Mouse (Mus musculus) intestine, embryonic 16.5 days (tissue): Measurements from ENCODE around the gene Greb1. TPM values are rescaled to one million over a fixed set of nuclear protein-coding genes. Genes with fewer than 3 reads are reported as not detected.
"Not testable (repeated sequence)": the region's sequence is repeated elsewhere in the genome, so short reads cannot be mapped to it uniquely, and the experiment has no call there.

Experiments
- ATAC-seq: fragments of 200-750 bp; cut with Nextera tagmentation; 2 replicates; pipeline ENCODE4 v1.8.0; 2017; ENCODE audit warnings: moderate TSS enrichment, moderate library complexity
- H3K27ac ChIP-seq: fragments of 300-500 bp; sonication (generic); 2 replicates; pipeline ENCODE4 v1.5.1; 2014; ENCODE audit warnings: mild to moderate bottlenecking, low read length
- H3K27me3 ChIP-seq: fragments of 300-500 bp; sonication (generic); replicated peaks from 2 replicates; pipeline ENCODE4 v1.6.1; 2014; ENCODE audit warnings: low read length, control low read depth, mixed read lengths; ENCODE audit not compliant: control insufficient read depth, insufficient read depth
- H3K36me3 ChIP-seq: fragments of 300-500 bp; sonication (generic); 2 replicates; pipeline ENCODE4 v1.6.1; 2014; ENCODE audit warnings: low read length, control low read depth; ENCODE audit not compliant: control insufficient read depth, insufficient read depth
- H3K4me1 ChIP-seq: fragments of 300-500 bp; sonication (generic); 2 replicates; pipeline ENCODE4 v1.6.1; 2014; ENCODE audit warnings: low read length, control low read depth, mixed read lengths; ENCODE audit not compliant: control insufficient read depth, insufficient read depth
- H3K4me2 ChIP-seq: fragments of 300-500 bp; sonication (generic); 2 replicates; pipeline ENCODE4 v1.6.1; 2014; ENCODE audit warnings: low read depth, low read length, control low read depth
- H3K4me3 ChIP-seq: fragments of 300-500 bp; sonication (generic); 2 replicates; pipeline ENCODE4 v1.5.1; 2014; ENCODE audit warnings: mild to moderate bottlenecking, low read length
- H3K9ac ChIP-seq: fragments of 300-500 bp; sonication (generic); 2 replicates; pipeline ENCODE4 v1.6.1; 2014; ENCODE audit warnings: low read depth, low read length
- H3K9me3 ChIP-seq: fragments of 300-500 bp; sonication (generic); 2 replicates; pipeline ENCODE4 v1.6.1; 2016; ENCODE audit warnings: low read length, control low read depth; ENCODE audit not compliant: control insufficient read depth
- WGBS: fragments of 180-500 bp; shearing (Covaris S2); extraction: QIAGEN DNeasy Blood & Tissue Kit; methylation state at CpG from one replicate; pipeline ENCODE4 v1.1.7; 2014; 5-methylcytosine and 5-hydroxymethylcytosine counted together
- polyA plus RNA-seq: library from polyadenylated mRNA; unstranded; fragments of >200 nt; fragmentation: Nextera tagmentation; extraction: Ambion mirVana; gene quantifications from 2 replicates; pipeline ENCODE4 v1.2.1, GENCODE M21; 2015

Greb1 gene
- polyA plus RNA-seq, 1 experiment from 2014 or later, result 3.8 TPM

DNA sequence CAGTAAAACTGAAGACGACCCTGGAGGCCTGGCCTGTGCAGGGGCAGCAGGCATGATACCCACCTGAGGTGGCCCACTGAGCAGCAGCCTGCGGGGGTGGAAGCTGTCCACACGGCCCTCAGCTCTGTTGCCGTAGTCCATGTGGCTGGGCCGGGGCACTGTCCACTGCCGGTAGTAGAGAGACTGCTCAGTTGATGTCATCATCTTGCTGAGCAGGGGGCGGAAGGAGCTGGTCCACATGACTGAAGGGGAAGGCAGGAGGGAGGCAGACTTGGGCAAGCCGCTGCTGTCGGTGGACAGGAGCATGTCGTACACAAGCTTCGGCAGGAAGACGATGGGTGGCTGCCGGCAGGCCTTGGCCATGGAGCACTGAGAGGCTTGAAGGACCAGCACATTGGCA, 104.5 kb downstream of the Greb1 start:
- no peak for ATAC-seq
- 90% methylated on average over 13 of the region's 13 CpGs for WGBS

DNA sequence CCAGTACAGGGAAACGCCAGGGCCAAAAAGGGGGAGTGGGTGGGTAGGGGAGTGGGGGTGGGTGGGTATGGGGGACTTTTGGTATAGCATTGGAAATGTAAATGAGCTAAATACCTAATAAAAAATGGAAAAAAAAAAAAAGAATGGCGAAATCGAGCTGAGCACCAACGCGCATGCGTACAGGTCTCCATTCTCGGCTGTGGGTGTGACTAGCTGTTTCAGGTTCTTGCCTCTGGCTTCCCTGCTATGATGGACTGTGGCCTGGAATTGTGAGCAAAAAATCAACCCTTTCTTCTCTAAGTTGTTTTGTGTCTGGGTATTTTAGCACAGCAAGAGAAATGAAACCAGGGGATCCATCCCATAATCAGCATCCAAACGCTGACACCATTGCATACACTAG, 105.4 kb downstream of the Greb1 start:
- H3K4me3 ChIP-seq, H3K27ac ChIP-seq, H3K36me3 ChIP-seq, H3K4me1 ChIP-seq, H3K4me2 ChIP-seq, H3K9me3 ChIP-seq, ATAC-seq, H3K9ac ChIP-seq, H3K27me3 ChIP-seq: not testable (repeated sequence)
- WGBS, result 95% methylated on average over 7 of the region's 8 CpGs

More for the DNA sequence above, 104.5 kb downstream of the Greb1 start:
- Histone ChIP-seq H3K27me3 (no peaks in the 10 kb centered on the region), H3K27ac (no peak overlapping the region), H3K4me1 (no peaks in the 10 kb centered on the region), H3K4me2 (no peak overlapping the region), H3K9me3 (no peaks in the 10 kb centered on the region), H3K9ac (no peak overlapping the region), H3K36me3 (no peaks in the 10 kb centered on the region), H3K4me3 (no peak overlapping the region)

DNA sequence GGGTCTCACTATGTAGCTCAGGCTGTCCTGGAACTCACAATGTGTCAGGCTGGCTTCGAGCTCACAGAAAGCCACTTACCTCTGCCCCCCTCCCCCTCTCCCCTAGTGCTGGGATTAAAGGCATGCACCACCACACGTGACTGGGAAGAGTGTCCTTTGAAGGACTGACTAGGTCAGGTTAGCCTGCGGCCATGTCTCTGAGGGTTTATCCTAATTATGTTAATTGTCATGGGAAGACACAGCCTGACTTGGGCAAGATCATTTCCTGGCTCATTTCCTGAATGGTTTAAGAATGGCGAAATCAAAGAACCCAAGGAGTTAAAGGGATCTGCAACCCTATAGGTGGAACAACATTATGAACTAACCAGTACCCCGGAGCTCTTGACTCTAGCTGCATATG, 105.9 kb downstream of the Greb1 start:
- no peak overlapping the region for H3K4me3 ChIP-seq
- H3K4me1 ChIP-seq, result no peaks in the 10 kb centered on the region
- H3K9me3 ChIP-seq, result no peaks in the 10 kb centered on the region
- H3K27me3 ChIP-seq, result no peaks in the 10 kb centered on the region
- WGBS, result 74% methylated on average over 5 of the region's 5 CpGs
- no peaks in the 10 kb centered on the region for H3K36me3 ChIP-seq
- H3K4me2 ChIP-seq, result no peak overlapping the region
- no peak for ATAC-seq
- no peak overlapping the region for H3K9ac ChIP-seq
- no peak overlapping the region for H3K27ac ChIP-seq

DNA sequence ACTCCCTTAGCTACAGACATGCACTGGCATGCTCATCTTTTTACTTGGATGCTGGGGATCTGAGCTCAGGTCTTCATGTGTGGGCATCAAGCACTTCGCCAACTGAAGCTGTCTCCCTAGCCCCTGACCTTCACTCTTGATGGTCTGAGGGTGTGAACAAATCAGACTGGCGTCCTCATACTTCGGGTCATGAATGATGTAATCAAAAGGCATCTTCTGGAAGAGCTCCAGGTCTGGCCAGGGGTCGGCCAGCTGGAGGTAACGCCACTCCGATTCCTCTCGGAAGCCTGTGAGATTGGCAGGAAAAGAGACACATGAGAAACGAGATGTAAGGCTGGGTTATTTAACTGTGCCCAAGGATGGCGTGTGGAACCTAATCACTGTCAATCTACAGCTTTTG, 110.1 kb downstream of the Greb1 start:
- no peak for ATAC-seq
- WGBS, result 87% methylated on average over 9 of the region's 9 CpGs
- Histone ChIP-seq H3K36me3 (no peaks in the 10 kb centered on the region), H3K4me2 (no peak overlapping the region), H3K27me3 (no peaks in the 10 kb centered on the region), H3K9ac (no peak overlapping the region), H3K27ac (no peak overlapping the region), H3K4me1 (no peaks in the 10 kb centered on the region), H3K4me3 (no peak overlapping the region), H3K9me3 (no peaks in the 10 kb centered on the region)

DNA sequence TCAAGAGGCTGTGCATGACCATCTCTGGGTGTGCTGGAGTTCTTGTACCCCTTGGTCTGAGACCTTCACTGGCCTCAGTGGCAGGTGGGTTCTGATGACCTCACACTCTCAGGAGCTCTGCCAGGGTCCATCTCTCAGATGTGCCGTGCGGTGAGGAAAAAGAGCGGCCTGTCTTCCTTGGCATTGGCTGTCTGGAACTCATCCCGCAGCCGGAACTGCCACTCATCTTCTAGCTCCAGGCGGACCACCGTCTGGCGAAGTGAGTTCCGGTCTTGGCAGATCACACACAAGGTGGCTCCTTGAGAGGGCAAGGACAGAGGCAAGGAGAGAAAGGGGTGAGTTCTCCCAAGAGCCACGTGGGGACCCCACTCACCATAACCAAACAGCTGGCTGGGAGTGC, 128.4 kb downstream of the Greb1 start:
- Histone ChIP-seq H3K4me3 (no peak overlapping the region), H3K4me1 (no peaks in the 10 kb centered on the region), H3K9me3 (no peaks in the 10 kb centered on the region), H3K4me2 (no peak overlapping the region), H3K27me3 (no peaks in the 10 kb centered on the region), H3K9ac (no peak overlapping the region), H3K36me3 (0 out of 2 replicates have a peak, but pooled peaks cover 1% of the 10 kb centered on the region), H3K27ac (no peak overlapping the region)
- WGBS, result 94% methylated on average over 10 of the region's 10 CpGs
- no peak for ATAC-seq

DNA sequence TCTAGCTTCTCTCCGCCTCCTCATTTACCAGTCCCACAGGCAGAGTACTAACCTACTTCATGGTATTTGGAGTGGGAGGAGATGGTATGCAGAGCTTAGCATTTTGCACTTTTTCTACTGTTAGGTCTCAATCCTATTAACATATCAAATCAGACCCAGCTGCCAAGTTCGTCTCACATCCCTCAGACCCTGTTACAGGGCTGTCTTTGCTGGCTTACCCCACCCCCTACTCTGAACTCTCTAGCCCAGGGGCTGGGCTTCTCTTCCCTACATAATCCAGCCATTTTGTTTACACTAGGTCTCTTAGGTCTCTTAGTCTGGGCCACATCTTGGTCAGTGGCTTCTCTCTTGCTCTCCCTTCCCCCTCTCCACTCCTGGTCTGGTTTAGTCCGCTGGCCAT, 131.5 kb downstream of the Greb1 start:
- H3K4me2 ChIP-seq, result no peak overlapping the region
- no peaks in the 10 kb centered on the region for H3K27me3 ChIP-seq
- H3K4me1 ChIP-seq, result no peaks in the 10 kb centered on the region
- H3K27ac ChIP-seq, result no peak overlapping the region
- WGBS, result 82% methylated on average over 3 of the region's 3 CpGs
- H3K9ac ChIP-seq, result no peak overlapping the region
- no peaks in the 10 kb centered on the region for H3K9me3 ChIP-seq
- no peaks in the 10 kb centered on the region for H3K36me3 ChIP-seq
- H3K4me3 ChIP-seq, result no peak overlapping the region
- ATAC-seq, result no peak

DNA sequence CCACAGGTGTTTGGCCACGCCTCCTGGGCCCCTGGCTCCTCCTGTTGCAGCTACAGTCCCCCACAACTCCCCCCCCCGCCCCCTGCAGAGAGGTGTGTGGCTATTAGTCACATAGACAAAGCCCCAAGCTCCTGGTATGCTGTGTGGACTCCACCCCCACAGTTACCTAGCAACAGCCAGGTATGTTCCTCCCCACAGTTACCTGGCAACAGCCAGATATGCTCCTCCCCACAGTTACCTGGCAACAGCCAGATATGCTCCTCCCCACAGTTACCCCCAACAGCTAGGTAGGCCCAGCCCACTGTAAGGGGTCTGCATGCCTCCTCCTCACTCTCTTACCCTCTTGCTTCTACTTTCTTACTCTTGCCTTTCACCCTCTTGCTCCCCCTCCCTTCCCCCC, 135.7 kb downstream of the Greb1 start:
- peaks cover 4% of the 10 kb centered on the region; the same call in 1 of the 2 replicates for H3K4me1 ChIP-seq
- no peaks in the 10 kb centered on the region for H3K27me3 ChIP-seq
- H3K4me3 ChIP-seq, result no peak overlapping the region
- peak; percentile 39 for ATAC-seq
- no peak overlapping the region for H3K9ac ChIP-seq
- 13% methylated on average over 2 of the region's 2 CpGs for WGBS
- H3K36me3 ChIP-seq, result no peaks in the 10 kb centered on the region
- no peaks in the 10 kb centered on the region for H3K9me3 ChIP-seq
- no peak overlapping the region for H3K4me2 ChIP-seq
- H3K27ac ChIP-seq, result no peak overlapping the region

DNA sequence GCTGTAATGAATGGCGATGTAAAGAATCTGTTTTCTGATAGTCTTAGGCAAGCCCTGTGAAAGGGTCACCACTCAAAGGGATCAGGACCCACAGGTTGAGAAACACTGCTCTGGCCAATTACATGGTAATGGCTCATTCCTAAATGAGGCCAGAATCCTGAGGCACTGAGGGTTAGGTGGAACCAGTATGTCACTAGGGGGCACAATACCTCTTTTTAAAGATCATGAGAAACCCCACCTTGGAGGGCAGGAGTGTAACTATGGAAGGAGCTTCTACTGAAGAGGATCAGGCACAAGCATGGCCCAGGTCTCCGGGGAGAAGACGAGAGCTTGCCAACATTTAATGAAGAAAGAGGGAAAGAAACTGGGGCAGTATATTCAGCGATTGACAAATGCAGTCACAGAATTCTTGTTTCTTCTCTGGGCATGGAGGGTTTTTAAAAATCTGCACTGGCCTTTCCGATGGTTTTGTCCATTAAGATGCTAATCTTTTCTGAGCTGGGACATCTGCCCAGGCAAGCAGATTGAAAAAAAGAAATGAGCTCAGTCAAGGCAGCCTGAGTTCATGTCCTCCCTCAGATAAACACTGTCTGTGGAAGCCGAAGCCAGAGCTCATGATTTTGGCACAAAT, 137.6 kb downstream of the Greb1 start:
- Histone ChIP-seq H3K36me3 (no peaks in the 10 kb centered on the region), H3K27ac (peak overlapping the region; percentile 30; the same call in 1 of the 2 replicates), H3K4me3 (no peak overlapping the region), H3K4me1 (peaks cover 4% of the 10 kb centered on the region; the same call in 1 of the 2 replicates), H3K9ac (no peak overlapping the region), H3K9me3 (no peaks in the 10 kb centered on the region), H3K27me3 (no peaks in the 10 kb centered on the region), H3K4me2 (no peak overlapping the region)
- 0 out of 2 replicates have a peak, but pooled peaks have one; percentile 27 for ATAC-seq
- WGBS, result 53% methylated on average over 6 of the region's 6 CpGs

DNA sequence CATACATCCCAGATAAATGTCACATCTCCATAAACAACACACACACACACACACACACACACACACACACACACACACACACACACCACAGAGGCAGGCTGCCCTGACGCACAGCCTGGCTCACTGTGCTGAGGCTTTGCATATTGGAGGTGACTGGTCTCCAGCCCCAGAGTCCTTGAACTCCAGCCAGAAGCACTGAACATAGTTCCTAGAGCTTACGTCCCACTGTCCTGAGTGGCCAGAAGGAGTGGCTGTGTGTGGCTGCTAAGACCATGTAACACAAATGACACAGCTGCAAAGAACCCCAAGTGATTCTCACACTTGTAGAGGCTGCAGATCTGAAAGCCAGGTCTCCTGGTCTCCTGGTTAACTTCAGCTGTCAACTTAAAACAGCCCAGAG, 138.8 kb downstream of the Greb1 start:
- WGBS, result 43% methylated on average over 2 of the region's 2 CpGs
- no peak overlapping the region for H3K27ac ChIP-seq
- no peaks in the 10 kb centered on the region for H3K36me3 ChIP-seq
- no peak overlapping the region for H3K9ac ChIP-seq
- no peak overlapping the region for H3K4me2 ChIP-seq
- H3K27me3 ChIP-seq, result no peaks in the 10 kb centered on the region
- no peak for ATAC-seq
- peaks cover 4% of the 10 kb centered on the region; the same call in 1 of the 2 replicates for H3K4me1 ChIP-seq
- no peaks in the 10 kb centered on the region for H3K9me3 ChIP-seq
- H3K4me3 ChIP-seq, result no peak overlapping the region

DNA sequence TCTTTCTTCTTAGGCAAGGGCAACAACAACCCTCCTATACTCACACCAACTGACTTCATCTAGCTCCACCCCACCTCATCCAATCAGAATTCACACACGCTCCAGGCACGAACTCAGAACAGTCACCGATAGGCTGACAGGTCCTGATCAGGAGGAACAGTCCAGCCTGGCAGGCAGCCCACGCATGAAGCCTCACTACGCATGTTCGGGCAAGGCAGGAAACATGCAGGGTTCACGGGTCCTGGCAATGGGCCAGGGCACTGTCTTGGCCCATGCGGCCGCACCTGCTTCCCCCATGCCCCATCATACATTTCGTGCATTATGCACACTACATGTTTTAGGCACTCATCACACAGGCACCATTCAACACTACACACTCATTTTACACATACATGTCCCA, 139.2 kb downstream of the Greb1 start:
- no peaks in the 10 kb centered on the region for H3K9me3 ChIP-seq
- H3K9ac ChIP-seq, result no peak overlapping the region
- no peaks in the 10 kb centered on the region for H3K36me3 ChIP-seq
- 85% methylated on average over 10 of the region's 10 CpGs for WGBS
- H3K4me1 ChIP-seq, result peaks cover 4% of the 10 kb centered on the region; the same call in 1 of the 2 replicates
- no peaks in the 10 kb centered on the region for H3K27me3 ChIP-seq
- no peak for ATAC-seq
- no peak overlapping the region for H3K4me2 ChIP-seq
- H3K27ac ChIP-seq, result no peak overlapping the region
- H3K4me3 ChIP-seq, result no peak overlapping the region
